Mouse (Mus musculus) gastrocnemius, postnatal 14 days (tissue): ENCODE measurements at regions not wholly inside any gene's neighbourhood (a gene's known extent, or its start where the extent isn't known, plus 50 kb on each side); places are given as distances from the start of the nearest gene placed in this dataset.

ENCODE experiments used
- DNase-seq: peaks from one replicate; pipeline ENCODE4 v3.0.0; 2021; ENCODE audit warnings: mixed read lengths
- intact Hi-C: fragments of 180-260 bp; cut with DNase I; formaldehyde crosslinking; loops from one replicate; pipeline ENCODE4 v1.15.1; 2025; ENCODE audit warnings: low total_unique reads

DNA sequence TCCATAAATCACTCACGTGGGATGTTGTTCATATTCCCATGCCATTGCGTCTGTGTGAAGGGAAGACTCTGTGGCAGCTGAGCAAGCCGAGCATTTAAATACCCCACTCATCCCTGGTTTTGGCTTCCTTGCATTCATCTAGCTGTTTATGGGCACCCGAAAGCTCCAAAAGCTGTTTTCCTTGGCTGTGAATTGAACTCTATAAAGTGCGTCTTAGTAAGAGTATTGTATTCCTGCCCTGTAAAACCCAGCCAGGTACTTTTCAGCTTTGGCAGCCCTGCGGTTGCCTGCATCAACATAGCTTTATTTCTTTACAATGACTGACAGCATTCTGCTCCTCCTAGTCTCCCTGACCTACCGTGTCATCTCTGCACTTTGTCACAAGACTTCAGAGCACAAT is 196.8 kb upstream of the Pitx2 start:
- no peak for DNase-seq
- intact Hi-C loops = no loop called here

DNA sequence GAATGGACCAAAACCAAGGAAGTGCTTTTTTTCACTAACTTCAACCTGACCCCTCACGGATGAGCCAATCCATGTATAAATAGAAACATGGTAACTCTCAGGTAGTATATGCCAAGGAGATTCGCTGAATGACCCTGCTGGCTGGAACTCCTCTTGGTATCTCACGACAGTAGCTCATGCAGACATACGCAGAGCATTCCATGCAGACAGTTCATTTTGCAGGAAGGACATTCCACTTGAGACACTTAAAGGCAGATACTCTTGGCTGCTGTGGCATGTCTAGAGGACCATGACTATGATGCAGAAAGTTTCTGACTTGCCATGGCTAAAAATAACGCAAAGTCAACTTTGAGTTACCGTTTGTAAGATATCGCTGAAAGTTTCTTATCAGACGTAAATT is 195.6 kb upstream of the Pitx2 start:
- intact Hi-C loops = no loop called here

DNA sequence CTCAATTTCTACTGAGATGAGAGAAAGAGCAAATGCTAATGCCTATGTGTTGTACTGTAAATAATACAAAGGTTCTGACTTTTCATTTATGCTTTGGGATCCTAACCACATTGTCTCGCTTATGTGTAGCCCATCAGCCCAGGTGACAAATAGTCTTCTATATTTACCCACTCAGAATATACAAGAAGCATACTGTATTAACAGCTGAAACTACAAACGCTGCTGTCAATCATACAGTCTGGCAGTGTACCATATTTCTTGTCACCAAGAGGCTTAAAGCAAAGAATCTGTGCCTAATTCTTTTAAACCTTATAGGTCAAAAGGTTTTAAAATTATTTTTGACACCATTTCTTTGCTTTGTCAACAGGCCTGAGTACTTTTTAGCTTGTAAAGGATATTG is 160.8 kb upstream of the Pitx2 start:
- intact Hi-C loops = no loop called here

More for the DNA sequence above, 195.6 kb upstream of the Pitx2 start:
- no peak for DNase-seq

DNA sequence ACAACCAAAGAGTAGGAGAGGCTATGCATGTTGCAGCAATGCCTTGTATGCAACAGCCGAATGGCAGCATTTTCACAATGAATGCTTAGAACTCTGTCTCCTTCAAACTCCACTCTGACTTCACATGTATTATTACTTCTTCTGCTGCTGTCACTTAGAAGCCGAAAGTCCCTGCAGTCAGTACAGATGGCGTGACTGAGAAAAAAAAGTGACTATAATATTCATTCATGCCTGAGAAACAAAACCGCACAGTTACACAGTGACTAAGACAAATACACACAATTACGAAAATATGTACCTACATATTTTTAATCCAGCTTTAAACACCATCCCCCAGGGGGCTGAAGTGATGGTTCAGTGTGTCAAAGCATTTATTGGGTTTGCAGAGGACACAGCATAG is 154.8 kb upstream of the Pitx2 start:
- no peak for DNase-seq
- intact Hi-C loops = no loop called here

More for the DNA sequence above, 160.8 kb upstream of the Pitx2 start:
- DNase-seq = no peak

DNA sequence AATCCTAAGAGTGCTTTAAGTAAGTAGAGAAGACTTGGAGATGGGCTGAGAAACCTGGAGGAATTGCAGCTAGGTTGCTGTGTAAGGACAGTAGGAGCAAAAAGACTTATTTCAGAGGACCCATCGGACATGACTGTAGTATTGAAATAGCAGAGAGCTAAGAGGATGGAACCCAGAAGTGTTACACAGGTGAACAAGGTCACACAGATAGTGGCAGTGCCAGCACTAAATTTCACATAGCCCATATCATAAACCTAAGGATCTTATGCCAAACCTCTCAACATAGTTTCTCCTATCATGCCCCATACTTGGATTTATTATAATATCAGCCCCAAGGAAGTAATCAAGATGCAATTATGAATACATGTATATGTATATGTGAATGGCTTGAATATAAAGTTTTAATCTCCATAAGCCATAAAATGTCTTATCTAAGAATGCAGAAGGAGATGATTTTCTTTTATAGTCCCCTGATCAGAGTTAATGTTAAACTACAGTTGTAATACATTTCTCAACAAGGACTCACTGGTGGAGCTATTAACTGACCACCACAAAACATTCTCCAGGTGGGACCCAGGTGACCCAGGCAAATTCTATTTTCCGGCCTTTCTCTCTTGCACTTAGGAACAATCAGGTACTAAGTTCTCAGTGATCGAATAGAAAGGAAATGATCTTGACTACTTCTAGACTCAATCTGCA is 149.6 kb upstream of the Pitx2 start:
- intact Hi-C loops = no loop called here
- no peak for DNase-seq

DNA sequence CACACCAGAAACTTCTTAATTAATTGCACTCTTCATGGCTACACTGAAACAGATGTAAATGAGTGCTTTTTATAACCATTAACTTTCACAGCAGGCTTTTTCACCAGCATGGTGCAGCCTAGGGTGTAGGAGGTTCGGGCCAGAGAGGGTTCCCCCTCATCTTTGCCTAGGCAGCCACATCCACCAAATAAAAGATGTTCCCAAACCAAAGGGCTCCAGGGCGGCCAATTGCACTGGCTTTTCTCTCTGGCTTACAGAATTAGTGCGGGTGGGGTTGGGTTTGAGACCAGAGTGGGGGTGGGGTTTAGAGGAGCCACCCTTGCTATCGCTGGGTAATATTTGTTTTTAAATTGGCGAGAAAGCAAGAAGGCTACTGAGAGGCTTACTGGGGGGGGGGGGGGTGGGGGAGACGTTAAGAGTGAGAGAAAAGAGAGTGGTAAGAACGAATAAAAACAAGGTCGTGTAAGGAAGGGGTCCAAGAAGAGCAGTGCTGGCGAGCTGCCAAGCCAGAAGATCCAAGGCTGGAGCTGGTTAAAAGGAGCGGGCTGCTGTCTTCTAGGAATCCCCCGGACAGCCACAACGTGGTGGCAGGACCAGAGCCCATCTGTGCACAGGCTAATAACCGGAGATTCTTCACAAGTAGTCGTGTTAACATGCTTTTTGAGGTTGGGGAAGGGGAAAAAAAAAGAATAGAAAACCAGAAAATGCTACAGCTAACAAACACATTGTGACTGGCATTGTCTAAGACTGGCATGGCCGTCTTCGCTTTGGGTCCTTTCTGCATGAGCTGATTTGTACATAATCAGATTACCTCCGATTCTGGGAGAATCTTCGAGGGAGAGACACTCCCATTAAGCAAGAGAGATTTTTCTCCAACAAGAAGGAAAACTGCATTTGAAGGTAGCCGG is 134.0 kb upstream of the Pitx2 start:
- intact Hi-C loops = no loop called here
- DNase-seq = no peak

DNA sequence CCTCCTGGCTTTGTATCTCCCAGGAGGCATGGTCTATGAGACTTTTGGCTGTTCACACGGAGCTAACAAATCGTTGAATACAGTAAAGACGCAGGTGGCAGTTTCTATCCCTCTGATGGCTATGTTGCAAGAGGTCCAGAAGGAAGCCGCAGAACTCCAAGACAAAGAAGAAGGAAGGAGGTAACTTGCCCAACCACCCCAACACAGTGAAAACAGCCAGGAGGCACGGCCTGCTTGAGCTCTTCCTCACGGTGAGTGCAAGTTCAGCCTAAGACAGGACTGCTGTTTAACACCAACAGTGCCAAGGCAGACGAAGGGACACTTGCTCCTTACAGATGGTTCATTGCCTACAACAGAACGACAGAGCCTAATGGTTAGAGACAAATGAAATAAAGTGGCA is 130.0 kb upstream of the Pitx2 start:
- intact Hi-C loops = no loop called here
- DNase-seq = no peak

DNA sequence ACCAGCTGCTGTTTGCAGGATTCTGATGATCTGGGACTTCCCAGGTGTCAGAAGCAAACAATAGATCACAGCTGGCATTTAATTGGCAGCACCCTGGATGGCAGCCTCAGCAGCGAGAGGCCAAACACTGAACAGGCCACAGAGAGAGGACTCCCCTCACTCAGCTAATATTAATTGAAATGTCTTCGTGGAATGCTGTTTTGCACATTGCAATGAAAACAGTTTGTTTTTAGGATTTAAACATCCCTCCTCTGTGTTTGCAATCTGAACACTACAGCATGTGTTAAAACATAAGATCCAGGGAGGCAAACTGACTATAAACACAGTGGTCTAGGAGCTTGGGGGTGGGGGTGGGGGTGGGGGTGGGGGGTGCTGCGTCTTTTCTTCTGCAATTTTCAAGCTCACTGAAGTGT is 129.2 kb upstream of the Pitx2 start:
- no peak for DNase-seq
- intact Hi-C loops = no loop called here

DNA sequence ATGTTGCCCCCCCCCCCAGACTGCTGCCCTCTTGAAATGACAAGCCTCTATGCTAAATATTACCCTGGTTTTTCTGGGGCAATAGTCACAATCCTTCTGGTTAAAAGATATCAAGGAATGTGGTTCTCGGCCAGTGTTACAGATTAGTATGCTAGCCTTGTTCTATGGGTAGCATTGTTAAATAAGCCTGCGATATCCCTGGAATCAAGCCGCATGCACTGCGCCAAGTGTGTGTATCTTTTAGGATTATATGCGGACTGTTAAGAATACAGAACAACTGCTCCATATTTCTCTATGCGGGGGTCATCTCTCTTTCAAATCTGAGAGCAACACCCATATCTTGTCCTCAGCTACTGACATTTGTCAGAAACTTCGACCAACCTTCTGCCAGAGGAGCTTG is 128.7 kb upstream of the Pitx2 start:
- intact Hi-C loops = no loop called here
- DNase-seq = no peak

DNA sequence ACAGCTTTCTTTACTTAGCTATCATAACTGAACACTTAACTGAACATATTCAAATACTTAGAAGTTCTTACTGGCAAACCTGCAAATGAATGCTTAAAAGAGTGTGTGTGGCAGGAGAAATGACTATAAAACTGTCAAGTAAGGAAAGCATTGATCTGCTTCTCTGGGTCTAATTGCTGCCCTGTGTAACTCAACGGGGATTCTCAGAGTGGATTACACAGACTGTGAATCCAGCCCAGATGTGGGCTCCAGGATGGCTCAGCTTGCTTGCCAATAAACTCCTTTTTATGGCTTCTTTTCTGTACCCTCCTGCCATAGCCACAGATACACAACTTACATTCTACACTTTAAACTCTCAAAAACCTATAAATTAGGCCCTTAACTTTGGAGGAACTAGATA is 123.3 kb upstream of the Pitx2 start:
- intact Hi-C loops = no loop called here
- DNase-seq = no peak

DNA sequence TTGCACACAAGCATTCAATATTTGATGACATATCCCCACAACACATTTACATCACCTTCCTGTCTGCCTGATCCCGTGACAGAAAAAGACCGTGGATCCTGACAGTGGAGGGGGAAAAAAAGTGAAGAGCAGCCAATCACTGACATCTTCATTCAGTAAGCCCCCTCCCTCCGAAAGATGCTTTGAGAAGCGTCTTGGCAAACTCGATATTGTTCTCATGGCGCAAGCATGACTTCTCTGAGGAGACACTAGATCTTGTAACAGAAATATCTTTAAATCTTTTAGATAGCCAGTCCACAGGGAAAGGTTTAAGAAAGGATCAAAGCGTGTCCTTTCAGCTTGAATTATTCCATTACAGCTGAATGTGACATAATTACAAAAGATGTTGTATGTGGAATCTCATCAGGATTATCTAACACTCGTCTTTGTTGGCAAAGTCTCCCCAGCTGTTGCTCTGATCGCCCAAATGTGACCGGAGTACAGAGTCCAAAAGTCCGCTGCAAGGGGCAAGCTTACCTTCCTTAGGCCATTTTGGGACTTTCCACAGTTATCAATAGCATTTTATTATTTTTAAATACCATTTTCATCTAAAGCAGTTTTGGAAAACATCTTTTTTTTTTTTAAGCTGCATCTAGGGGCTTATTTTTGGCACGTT is 95.8 kb upstream of the Pitx2 start:
- no peak for DNase-seq
- intact Hi-C loops = no loop called here

DNA sequence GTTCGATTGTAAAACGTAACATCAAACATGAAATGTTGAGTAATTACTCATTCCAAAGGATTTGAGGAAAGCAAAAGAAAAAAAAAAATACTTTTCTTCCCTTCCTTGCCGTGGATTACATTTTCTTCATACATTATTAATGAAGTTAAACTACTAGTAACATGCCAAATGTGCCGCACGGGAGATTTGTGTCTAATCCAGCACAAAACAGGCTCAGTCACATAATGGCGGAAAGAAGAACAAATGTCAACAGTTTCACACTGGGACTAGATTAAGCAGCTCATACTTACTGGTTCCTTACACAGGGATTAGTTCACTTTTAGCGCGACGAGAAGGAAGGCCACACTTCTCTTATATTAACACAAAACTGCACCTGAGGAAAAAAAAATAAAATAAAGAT is 94.9 kb upstream of the Pitx2 start:
- intact Hi-C loops = no loop called here
- no peak for DNase-seq

DNA sequence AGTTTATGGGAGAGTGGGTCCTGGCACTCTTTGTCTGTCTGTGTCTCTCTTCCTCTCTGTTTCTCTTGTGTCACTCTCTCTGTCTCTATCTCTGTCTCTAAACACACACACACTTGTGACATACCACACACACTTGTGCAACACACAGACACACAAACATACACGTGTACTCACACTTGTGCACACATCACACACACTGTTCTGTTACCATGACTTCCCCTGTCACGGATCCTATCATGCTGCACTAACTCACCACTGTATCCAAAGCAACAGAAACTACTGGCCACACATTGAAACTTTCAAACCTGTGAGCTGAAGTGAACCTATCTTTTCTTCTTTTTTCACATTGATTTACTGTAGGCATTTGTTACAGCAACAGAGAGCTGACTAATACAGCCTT is 93.5 kb upstream of the Pitx2 start:
- DNase-seq = no peak
- intact Hi-C loops = no loop called here

DNA sequence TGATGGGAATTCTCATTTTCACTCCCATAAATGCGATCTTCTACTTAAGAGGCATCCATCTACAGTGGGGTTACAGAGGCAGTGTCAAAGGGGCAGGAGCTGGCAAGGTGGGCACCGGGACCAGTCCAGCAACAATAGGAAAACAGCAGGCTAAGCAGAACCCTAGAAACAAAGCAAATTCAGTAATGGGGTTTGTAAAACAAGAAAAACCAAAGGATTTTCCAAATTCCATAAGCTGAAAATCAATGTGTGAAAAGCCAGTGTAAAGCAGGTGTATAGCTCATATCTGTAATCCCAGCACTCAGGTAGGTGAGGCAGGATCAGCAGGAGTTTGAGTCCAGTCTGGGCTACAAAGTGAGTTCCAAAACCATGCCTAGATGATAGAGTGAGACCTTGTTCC is 69.2 kb upstream of the Pitx2 start:
- DNase-seq = no peak
- intact Hi-C loops = no loop called here

DNA sequence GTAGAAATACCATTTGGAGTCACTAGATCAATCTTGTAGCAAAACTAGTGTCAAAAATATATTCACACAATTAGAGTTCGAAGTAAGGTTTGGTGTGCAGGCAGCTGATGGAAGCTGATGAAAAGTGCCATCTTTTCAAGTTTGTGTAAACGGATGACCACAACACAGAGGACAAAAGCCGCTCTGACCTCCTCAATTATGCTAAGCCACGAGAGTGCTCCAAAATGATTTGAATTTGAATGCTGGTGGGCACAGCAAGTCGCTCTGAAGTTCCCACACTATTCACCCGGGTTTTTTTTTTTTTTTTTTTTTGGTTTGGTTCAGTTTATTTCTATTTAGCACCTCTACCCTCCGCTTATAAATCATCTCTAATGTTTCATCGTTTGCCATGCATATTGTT is 68.5 kb upstream of the Pitx2 start:
- intact Hi-C loops = no loop called here
- DNase-seq = no peak

DNA sequence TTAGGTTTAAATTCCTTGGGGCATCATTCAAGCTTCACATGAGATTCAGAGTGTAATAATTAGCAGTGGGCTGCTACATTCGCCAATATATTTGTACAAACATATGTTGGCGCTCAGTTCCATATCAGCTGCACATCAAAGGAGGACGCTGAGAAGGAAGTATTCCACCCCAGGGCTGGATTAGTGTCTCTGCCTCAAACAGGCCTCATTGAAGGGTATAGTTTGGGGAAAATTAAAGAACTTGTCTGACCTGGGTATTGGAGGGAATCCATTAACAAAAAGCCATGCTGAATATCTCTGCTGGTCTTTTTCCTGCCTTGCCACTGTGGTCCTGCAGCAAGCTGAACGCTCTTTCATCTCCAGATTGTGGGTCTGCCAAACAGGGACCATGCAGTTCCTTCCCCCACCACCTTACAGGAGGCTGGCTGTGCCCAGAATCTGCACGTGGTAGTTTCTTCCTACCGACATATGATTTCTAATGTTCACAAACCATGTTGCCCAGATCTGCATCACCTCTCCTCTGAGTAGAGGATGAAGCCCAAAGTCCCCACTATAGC is 67.7 kb upstream of the Pitx2 start:
- DNase-seq = no peak
- intact Hi-C loops = no loop called here
